Mouse (Mus musculus) ES-E14 (cell line): ENCODE measurements around the gene Eepd1.

Source experiments
- CHD2 ChIP-seq: IDR thresholded peaks from 2 replicates; pipeline ENCODE4 v1.6.1; 2014; ENCODE audit warnings: mild to moderate bottlenecking, low read depth, low read length, inconsistent platforms
- HCFC1 ChIP-seq: IDR thresholded peaks from 2 replicates; pipeline ENCODE4 v1.6.1; 2012; ENCODE audit warnings: low read length, inconsistent platforms, borderline replicate concordance; ENCODE audit not compliant: insufficient read depth
- MAFK ChIP-seq: IDR thresholded peaks from 2 replicates; pipeline ENCODE4 v1.6.1; 2014; ENCODE audit warnings: mild to moderate bottlenecking, low read depth, low read length, inconsistent platforms; ENCODE audit not compliant: insufficient read depth
- ZC3H11A ChIP-seq: IDR thresholded peaks from 2 replicates; pipeline ENCODE4 v1.6.1; 2012; ENCODE audit warnings: low read depth, mild to moderate bottlenecking, inconsistent platforms, low read length, borderline replicate concordance

DNA sequence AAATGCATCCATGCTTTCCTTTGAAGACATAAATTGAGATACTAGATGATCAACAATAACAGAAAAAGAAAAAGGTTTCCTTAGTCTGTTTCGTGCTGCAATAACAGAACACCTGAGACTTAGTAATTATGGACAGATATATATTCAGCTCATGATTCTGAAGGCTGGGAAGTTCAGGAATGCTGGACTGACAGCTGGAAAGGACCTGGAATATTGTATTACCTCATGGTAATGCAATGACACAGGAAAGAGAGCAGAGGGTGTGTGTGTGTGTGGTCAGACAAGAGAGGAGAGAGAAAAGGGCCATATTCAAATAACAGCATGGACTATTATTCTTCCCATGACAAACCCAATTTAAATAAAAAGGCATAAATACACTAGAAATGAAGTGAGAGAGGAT is 17.0 kb upstream of the Eepd1 start:
- TF ChIP-seq HCFC1 = no peak
- no peak for TF ChIP-seq MAFK
- no peak for TF ChIP-seq ZC3H11A
- TF ChIP-seq CHD2 = no peak
